Mouse (Mus musculus): ENCODE measurements around the gene Six5.
A peak's percentile ranks its signal among the peaks of the same experiment; 100 is the strongest.
"Not testable (repeated sequence)": the region's sequence is repeated elsewhere in the genome, so short reads cannot be mapped to it uniquely, and the experiment has no call there.

The Six5 gene

GRCm38 (mm10) chr7:19094471-19094825, at the start of gene Six5:
Six5 (plus strand) TSS chr7:19094594.
- no peak for DNase-seq (ENCODE audit: low spot score in 2 of 2)

GRCm38 (mm10) chr7:19044616-19045015, 49.8 kb upstream of the Six5 start:
- no peak for DNase-seq (ENCODE audit: low spot score in 2 of 2)

GRCm38 (mm10) chr7:19046286-19047069, 47.9 kb upstream of the Six5 start:
- DNase-seq (ENCODE audit: low spot score in 2 of 2), result no peak

GRCm38 (mm10) chr7:19048006-19048527, 46.3 kb upstream of the Six5 start:
- DNase-seq (ENCODE audit: low spot score in 2 of 2), result no peak

GRCm38 (mm10) chr7:19049252-19049651, 45.1 kb upstream of the Six5 start:
- DNase-seq (ENCODE audit: low spot score in 2 of 2), result no peak

- DNase-seq (ENCODE audit: low spot score in 2 of 2), result no peak
Measured at GRCm38 (mm10) chr7:19050172-19050571, 44.2 kb upstream of the Six5 start.

- DNase-seq (ENCODE audit: low spot score in 2 of 2), result peak in 1 of 2 experiments; percentile 9
Measured at GRCm38 (mm10) chr7:19051161-19051560, 43.2 kb upstream of the Six5 start.

- no peak for DNase-seq (ENCODE audit: low spot score in 2 of 2)
Measured at GRCm38 (mm10) chr7:19052345-19053135, 41.9 kb upstream of the Six5 start.

- no peak for DNase-seq (ENCODE audit: low spot score in 2 of 2)
Measured at GRCm38 (mm10) chr7:19053136-19053532, 41.3 kb upstream of the Six5 start.

GRCm38 (mm10) chr7:19054047-19054776, 40.2 kb upstream of the Six5 start, which contains the start of gene Rsph6a:
Rsph6a (plus strand) TSS chr7:19054690.
- DNase-seq (ENCODE audit: low spot score in 2 of 2), result no peak

- no peak for DNase-seq (ENCODE audit: low spot score in 2 of 2)
Measured at GRCm38 (mm10) chr7:19054777-19055076, 39.7 kb upstream of the Six5 start.

GRCm38 (mm10) chr7:19055108-19055507, 39.3 kb upstream of the Six5 start:
- no peak for DNase-seq (ENCODE audit: low spot score in 2 of 2)

GRCm38 (mm10) chr7:19057405-19057804, 37.0 kb upstream of the Six5 start:
- no peak for DNase-seq (ENCODE audit: low spot score in 2 of 2)

GRCm38 (mm10) chr7:19065896-19066295, 28.5 kb upstream of the Six5 start:
- DNase-seq (ENCODE audit: low spot score in 2 of 2), result no peak

GRCm38 (mm10) chr7:19067063-19067462, 27.3 kb upstream of the Six5 start:
- DNase-seq (ENCODE audit: low spot score in 2 of 2), result no peak

GRCm38 (mm10) chr7:19067935-19068334, 26.5 kb upstream of the Six5 start:
- DNase-seq (ENCODE audit: low spot score in 2 of 2), result no peak

GRCm38 (mm10) chr7:19068707-19069106, 25.7 kb upstream of the Six5 start:
- peak in 1 of 2 experiments; percentile 68 for DNase-seq (ENCODE audit: low spot score in 2 of 2)

- DNase-seq (ENCODE audit: low spot score in 2 of 2), result no peak
Measured at GRCm38 (mm10) chr7:19069500-19069899, 24.9 kb upstream of the Six5 start.

GRCm38 (mm10) chr7:19071024-19071423, 23.4 kb upstream of the Six5 start:
- not testable (repeated sequence) for DNase-seq (ENCODE audit: low spot score in 2 of 2)

- no peak for DNase-seq (ENCODE audit: low spot score in 2 of 2)
Measured at GRCm38 (mm10) chr7:19073504-19073903, 20.9 kb upstream of the Six5 start.

- DNase-seq (ENCODE audit: low spot score in 2 of 2), result no peak
Measured at GRCm38 (mm10) chr7:19074494-19074893, 19.9 kb upstream of the Six5 start.

- no peak for DNase-seq (ENCODE audit: low spot score in 2 of 2)
Measured at GRCm38 (mm10) chr7:19075231-19075630, 19.2 kb upstream of the Six5 start.

All from heart, adult 9 months (tissue).